Comparison of ENCODE assay signal across 11 mouse cellular contexts in genomic region chr4:107576742-107577141, GRCm38 (mm10).
A peak's percentile ranks its signal among the peaks of the same experiment; 100 is the strongest.
DNase-seq lines count a peak whose midpoint lies in the region; ATAC-seq lines count a peak whose summit lies in the region.
"Had no signal": no experiment of that assay in that cellular context is flagged by ENCODE, and none has a peak within 500 bp of the region (broad histone marks: within the 10 kb centered on the region; RNA-seq: fewer than 3 reads in every experiment).

No protein-coding gene starts in this region.

- no peak for ATAC-seq in CD4-positive, CD25-positive, alpha-beta regulatory T cell, adult 4 months
- ATAC-seq: intestine, embryonic 16.5 days had no signal

- DNase-seq in heart, postnatal 14 days = peak; percentile 18 to 23
- DNase-seq in heart, adult 8-10 months (ENCODE audit: low spot score) = no peak
- DNase-seq in adipocyte (ENCODE audit: low spot score) = peak; percentile 56
- peak; percentile 53 for DNase-seq in adrenal gland, postnatal 14 days
- peak; percentile 17 to 19 for DNase-seq in left cerebral cortex, postnatal 36 days (ENCODE audit: low spot score in 2 of 2)
- DNase-seq in ovary, postnatal 36 days (ENCODE audit: low spot score) = no peak
- DNase-seq: embryo, embryonic 11 days; lung, embryonic 14.5 days; thymus, postnatal 14 days had no signal

- intact Hi-C loops in heart, postnatal 14 days (cut with DNase I) = no loop called here
- intact Hi-C loops in left cerebral cortex, postnatal 36 days (cut with DNase I) = no loop called here

Comparison
In these comparisons a context has a peak if more than half of its experiments do, and no peak if none do; other contexts are left out.
1. DNase-seq: peak in heart, postnatal 14 days (2 of 2), adipocyte (single experiment), adrenal gland, postnatal 14 days (single experiment) and left cerebral cortex, postnatal 36 days (2 of 2); none in heart, adult 8-10 months (single experiment) and ovary, postnatal 36 days (single experiment).